Mouse (Mus musculus) spleen, postnatal 4 days (tissue): ENCODE results near the gene Cdk6.
A peak's percentile ranks its signal among the peaks of the same experiment; 100 is the strongest.
"Not testable (repeated sequence)": the region's sequence is repeated elsewhere in the genome, so short reads cannot be mapped to it uniquely, and the experiment has no call there.

Experiments
- DNase-seq, 2 experiments: peaks; one replicate each; pipeline ENCODE4 v3.0.0; 2022; ENCODE audit warnings: low spot score in 2 of 2

Cdk6 gene

GRCm38 (mm10) chr5:3341111-3341911 lies at the start of gene Cdk6:
Gene Cdk6 (plus strand): TSS chr5:3341485.
- peak; percentile 63 to 83 for DNase-seq

GRCm38 (mm10) chr5:3293666-3294065 lies 47.6 kb upstream of the Cdk6 start:
- peak in 1 of 2 experiments; percentile 7 for DNase-seq

DNA sequence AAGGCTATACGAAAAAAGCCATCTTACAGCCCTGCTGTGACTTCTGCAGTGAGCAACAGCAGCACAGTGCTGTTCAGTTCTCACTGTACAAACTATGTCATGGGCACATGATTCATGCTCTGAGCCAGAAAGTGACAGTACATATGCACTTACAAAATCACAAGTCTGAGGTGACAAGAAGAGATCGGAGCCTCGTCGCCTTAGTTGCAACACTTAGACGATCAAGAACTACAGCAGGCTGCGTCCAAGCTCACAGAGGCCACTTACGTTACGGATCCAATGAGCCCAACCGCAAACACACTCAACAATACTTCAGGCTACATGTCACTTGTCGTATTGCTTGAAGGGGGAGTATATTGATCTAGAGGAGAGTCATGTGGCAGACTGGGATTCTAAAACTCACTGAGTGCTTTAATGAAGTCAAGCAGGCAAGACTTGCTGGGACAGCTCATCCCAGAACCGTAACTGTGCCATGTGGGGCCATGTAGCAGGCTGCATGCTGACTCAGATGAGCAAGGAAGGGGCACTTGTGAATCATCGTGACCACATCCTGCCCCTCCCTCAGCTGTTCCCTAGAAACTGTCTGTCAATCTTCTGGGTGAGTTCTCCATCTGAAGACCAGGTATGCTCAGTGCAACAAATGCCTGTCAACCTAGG lies 40.4 kb upstream of the Cdk6 start:
- DNase-seq = peak in 1 of 2 experiments; percentile 62

DNA sequence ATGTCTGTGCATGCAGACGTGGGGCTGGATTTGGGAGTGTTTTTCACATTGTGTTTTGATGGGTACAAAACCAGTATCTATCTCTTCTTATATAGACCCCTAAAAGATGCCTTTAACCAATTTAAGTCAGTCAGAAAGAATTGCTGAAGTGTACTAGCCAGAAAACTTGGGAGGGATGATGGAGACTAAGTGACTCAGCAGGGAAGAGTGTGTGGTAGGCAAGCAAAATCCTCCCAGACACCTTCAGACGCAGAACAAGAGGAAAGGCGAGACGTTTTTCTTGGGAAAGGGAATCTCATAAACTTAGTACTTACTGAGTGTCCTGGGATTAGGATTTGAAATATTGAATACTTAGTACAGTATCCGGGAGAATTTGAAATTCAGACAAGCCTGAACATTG lies 39.8 kb upstream of the Cdk6 start:
- DNase-seq = peak in 1 of 2 experiments; percentile 3

- peak in 1 of 2 experiments; percentile 53 for DNase-seq
These were observed 37.4 kb upstream of the Cdk6 start for GRCm38 (mm10) chr5:3303876-3304275.

DNA sequence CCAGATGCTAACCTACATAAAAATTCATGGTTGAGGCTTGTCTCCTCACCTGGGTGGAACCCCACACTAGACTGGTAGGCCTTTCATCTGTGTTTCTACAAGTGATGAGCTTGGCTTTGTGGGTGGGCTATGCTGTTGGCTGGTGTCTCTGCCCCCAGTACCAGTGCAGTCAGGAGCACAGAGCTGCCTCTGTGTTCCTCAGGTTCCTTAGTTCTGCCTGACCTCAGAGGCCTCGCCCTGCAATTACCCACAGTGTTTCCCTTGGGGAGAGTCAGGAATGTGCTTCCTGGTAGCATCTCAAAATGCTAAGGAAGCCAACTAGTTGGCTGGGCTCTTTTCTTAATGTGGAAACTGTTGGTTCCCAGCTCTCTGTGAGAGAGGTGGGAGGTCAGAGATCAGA lies 35.1 kb upstream of the Cdk6 start:
- no peak for DNase-seq

DNA sequence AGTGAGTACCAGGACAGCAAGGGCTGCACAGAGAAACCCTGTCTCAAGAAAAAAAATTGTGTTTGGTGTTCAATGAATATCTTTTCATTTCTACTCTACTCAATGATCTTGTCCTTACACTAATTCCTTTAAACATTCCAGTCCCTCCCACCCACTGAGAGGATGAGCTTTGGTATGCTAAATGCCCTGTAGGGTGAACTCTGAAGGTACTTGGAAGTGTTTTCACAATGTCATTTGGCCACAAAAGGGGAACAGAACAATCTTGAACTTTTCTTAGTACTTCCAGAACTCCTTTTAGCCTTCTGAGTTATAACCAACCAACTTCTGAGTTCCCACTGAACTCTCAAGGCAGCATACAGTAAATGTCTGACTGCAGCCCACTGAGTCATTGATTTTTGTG lies 32.2 kb upstream of the Cdk6 start:
- no peak for DNase-seq

DNA sequence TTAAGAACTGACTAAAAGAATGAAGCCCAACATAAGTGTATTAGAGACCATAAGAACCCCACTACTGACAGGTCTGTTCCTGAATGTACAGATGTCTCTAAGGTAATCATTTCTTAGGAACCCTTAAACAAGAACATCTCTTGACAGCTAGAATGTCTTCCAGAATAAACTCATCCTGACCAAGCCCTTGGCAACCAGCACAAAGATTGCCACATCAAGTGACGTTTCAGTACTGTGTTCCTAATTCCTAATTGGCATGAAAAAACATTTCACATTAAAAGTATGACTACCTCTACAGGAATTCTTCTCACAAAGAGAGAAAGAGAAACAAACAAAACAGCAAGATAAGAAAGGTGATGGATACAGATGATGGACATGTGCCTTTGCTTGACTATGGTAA lies 31.7 kb upstream of the Cdk6 start:
- DNase-seq = no peak

GRCm38 (mm10) chr5:3311156-3311555 lies 30.1 kb upstream of the Cdk6 start:
- DNase-seq = not testable (repeated sequence)

- DNase-seq = not testable (repeated sequence)
These were observed 23.6 kb upstream of the Cdk6 start for GRCm38 (mm10) chr5:3317724-3318123.

- no peak for DNase-seq
These were observed 21.1 kb upstream of the Cdk6 start for GRCm38 (mm10) chr5:3320225-3320624.

DNA sequence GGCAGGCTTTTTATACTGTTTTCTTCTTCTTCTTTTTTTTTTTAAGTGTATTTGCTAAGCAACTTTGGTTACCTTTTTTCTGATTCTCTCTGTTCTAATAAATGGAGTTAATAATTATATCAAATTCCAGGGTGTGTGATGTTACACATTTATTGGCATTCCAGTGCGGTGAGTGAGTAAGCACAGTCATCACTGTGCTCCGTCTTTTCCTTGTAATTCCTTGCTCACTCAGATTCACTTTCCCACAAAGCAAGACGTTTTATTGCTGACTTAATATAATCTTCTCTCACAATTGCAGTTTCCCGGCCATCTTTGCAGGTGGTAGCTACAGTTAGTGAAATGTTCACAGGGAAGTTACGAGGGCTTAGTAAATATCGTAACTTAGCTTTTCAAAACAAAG lies 19.2 kb upstream of the Cdk6 start:
- peak in 1 of 2 experiments; percentile 3 for DNase-seq

- peak in 1 of 2 experiments; percentile 14 for DNase-seq
These were observed 17.2 kb upstream of the Cdk6 start for GRCm38 (mm10) chr5:3324116-3324515.

- DNase-seq = peak in 1 of 2 experiments; percentile 25
These were observed 11.9 kb upstream of the Cdk6 start for GRCm38 (mm10) chr5:3329361-3329760.

DNA sequence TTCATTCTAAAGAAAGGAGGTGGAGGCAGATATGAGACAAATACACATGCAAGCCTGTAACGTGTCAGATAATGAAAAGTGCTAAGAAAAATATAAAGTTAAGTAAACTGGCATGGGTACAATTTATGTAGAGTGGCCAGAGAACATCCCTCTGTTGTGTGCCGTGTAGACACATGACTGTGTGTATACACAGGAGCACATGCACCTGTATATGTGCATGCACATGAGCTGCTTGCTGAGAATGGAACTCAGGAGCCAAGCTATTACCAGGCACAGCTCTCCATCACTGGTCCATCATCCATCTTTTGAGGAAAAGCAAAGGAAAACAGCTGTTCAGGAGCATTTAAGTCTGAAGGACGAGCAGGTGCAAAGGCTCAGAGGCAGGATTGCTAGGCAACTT lies 10.4 kb upstream of the Cdk6 start:
- peak in 1 of 2 experiments; percentile 20 for DNase-seq

DNA sequence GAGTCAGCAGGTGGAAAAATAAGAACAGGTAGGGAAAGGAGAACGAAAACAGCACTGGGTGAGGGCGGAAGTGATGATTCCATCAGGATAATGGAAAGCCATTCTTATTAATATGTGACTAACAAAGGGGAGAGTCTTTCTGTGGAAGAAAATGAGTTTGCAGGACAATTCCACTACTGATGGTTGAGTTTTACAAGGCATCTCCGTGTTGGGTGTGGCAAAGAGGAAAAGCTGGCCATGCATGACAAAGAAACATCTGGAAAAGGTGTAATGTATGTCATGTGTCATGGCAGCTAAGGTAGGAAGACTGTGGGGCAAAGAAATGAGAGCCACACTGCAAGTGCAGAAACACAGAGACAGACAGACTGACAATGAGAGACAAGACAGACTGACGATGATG lies 8.3 kb upstream of the Cdk6 start:
- DNase-seq = not testable (repeated sequence)

DNA sequence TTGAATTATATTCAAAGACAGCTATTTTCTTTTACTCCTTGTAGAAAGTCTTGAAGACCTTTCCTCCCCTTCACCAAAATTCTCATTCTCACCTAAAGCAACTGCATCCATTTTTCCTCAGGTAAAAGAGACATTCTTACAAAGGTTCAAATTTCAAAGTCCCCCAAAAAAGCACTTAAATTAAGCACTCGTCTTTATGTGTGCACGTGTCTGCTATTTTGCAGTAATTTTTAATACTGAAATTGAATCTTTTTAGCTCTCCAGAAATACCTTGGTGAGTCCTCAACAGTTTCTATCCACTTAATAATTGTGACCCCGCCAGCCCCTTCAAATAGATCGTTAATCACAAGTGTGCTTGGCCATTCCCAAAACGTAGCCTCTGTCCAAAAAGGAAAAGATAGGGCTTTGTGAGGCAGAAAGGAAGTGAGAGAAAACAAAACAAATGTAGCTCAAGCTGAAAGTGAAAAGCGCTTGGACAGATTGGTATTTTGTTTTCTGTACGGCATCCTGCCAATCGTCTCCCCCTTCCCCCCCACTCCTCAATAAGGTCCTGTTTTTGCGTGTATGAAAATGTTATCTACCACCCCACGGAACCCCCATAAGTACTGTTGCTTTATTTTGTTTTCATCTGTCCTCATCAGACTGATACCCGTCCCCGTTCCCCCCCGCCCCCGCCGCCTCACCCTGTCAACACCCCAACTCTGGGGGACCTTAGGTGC lies 786 bp upstream of the Cdk6 start:
- DNase-seq = not testable (repeated sequence)

DNA sequence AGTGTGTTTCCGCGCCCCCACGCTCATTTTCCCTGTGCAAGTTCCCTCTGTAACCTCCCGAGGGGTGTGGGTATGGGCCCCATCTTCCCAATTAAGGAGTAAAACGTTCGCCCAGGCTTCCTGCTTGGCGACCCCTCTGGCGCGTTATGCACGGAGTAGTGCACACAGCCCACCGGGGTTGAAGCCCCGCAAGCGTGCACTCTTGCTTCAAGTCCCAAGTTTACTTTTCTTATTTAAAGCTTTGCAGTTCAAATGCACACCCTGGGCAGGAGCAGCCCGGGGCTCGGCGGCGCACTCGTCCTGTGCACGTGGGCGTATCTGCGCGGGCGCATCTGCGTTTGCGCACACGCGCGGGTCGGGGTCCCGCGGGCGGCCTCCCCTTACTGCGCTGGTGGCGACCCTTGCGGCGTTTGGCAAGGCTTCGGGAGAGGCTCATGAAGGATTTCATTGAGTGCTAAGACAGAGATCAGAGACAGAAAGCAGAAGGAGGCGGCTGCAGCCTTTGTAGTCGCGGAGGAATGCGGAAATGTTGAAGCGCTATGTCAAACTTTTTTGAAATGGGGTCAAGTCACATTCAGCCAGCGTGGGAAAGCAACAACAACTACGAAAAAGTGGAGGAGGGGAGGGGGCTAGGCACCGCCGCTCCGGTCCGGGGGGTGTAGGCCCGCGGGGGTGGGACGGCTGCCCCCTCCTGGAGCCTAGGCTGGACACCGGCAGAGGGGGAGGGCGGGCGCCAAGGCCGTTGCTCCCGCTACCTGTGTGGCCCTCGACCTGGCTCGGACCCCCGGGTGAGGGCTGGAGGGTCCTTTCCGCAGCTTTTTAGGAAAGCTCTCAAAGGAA lies 866 bp downstream of the Cdk6 start:
- DNase-seq = peak; percentile 47 to 79

DNA sequence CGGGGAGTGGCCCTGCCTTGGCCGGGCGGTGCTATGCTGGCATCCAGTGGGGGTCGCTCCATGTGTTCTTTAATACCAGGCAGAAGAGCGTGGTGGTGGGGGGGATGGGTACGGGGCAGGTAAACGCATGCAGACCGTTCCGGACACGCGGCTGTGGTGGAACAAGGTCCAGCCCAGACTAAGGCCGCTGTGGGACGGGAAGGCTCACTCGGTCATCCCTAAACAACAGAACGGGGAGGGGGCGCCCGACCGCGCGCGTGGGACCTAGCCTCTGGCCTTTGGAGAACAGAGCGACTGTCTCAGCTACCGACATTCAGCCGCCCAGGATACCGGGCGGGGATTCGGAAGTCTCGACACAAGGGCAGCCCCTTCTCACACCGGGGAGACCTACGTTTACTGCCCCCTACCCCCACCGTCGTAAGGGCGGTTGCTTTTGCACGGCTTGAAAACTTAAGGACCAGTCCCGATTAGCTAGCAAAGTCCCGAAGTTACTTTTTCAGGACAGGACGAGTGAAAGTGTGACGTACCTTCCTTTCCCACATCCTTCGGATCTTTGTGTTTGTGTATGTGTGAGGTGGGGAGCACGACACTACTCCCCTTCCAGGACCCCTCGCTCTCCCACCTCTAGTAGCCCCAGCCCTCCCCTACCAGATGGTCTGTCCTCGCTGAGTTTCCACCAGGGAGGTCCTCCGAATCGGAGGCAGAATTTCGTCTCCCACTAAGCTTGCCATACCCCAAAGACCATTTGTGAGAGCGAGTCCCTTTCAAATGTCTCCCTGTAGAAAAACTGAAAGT lies 1.7 kb downstream of the Cdk6 start:
- DNase-seq = peak in 1 of 2 experiments; percentile 43

DNA sequence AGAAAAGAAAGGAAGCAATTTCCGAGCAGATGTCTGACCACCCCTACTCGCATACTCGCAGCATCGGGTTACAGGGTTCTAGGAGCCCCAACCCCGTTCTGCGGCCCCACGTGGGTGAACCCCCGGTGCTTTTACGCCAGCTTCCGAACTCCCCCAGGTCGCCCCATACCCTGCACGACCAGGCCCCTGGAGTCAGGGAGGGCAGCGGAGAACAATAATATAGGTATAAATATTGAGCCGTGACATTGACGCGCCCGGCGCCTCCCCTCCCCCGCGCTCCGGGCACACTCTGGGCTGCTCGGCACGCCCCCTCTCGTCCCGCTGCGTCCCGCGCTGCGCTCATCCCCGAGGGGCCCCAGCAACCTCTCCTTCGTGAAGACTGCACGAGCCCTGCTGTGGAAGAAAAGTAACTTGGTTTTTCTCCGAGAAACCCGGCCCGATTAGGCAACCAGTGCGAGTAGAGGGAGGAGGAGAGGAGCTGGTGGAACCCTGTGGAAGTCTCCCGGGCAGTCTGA lies 2.3 kb downstream of the Cdk6 start:
- peak; percentile 64 to 84 for DNase-seq
